Mouse (Mus musculus): Measurements from ENCODE around the gene Rassf8.

Gene Rassf8

DNA sequence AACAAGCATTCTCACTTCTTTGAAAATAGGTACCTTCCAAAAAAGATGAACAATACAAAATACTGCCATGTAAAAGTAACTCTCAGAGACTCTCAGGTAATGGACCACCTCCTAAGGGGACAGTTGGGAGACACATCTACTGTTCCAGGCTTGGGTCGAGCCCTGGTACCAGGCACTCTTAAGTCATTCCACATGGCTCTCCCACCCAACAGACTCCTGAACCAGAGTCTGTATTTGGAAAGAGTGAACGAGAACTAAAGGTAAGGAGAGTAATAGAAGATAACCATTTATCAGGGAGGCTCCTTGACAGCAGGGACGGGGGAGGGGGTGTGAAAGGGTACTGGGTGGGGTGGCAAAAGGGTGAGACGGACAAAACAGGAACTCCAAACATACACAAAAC, 115.8 kb downstream of the Rassf8 start:
- DNase-seq (ENCODE audit: low read depth): no peak

- DNase-seq (ENCODE audit: low read depth): no peak
These were observed 116.2 kb downstream of the Rassf8 start for GRCm38 (mm10) chr6:145862739-145863064.

- peak; percentile 26 for DNase-seq (ENCODE audit: low read depth)
These were observed 116.8 kb downstream of the Rassf8 start for GRCm38 (mm10) chr6:145863065-145863971.

GRCm38 (mm10) chr6:145864171-145864570, 117.6 kb downstream of the Rassf8 start:
- DNase-seq (ENCODE audit: low read depth): peak; percentile 26

- DNase-seq (ENCODE audit: low read depth): peak; percentile 32
These were observed 118.8 kb downstream of the Rassf8 start, which contains the start of gene Bhlhe41 for GRCm38 (mm10) chr6:145865289-145865885. TSS of gene Bhlhe41 (minus strand) at chr6:145865558.

GRCm38 (mm10) chr6:145865886-145866851, 119.6 kb downstream of the Rassf8 start:
- DNase-seq (ENCODE audit: low read depth): peak; percentile 31

GRCm38 (mm10) chr6:145867111-145867510, 120.6 kb downstream of the Rassf8 start:
- DNase-seq (ENCODE audit: low read depth): no peak
